Mouse (Mus musculus): ENCODE measurements around the gene Gm21897.
"Not testable (repeated sequence)": the region's sequence is repeated elsewhere in the genome, so short reads cannot be mapped to it uniquely, and the experiment has no call there.

Gm21897 gene

GRCm38 (mm10) chr16:15317158-15317557, at the start of gene Gm21897:
TSS of gene Gm21897 (plus strand) at chr16:15317458.
- not testable (repeated sequence) for DNase-seq (ENCODE audit: low spot score)

- no peak for DNase-seq (ENCODE audit: low spot score)
Measured at GRCm38 (mm10) chr16:15272291-15272690, 45.0 kb upstream of the Gm21897 start.

- no peak for DNase-seq (ENCODE audit: low spot score)
Measured at GRCm38 (mm10) chr16:15277461-15277860, 39.8 kb upstream of the Gm21897 start.

GRCm38 (mm10) chr16:15293041-15293440, 24.2 kb upstream of the Gm21897 start:
- no peak for DNase-seq (ENCODE audit: low spot score)

- no peak for DNase-seq (ENCODE audit: low spot score)
Measured at GRCm38 (mm10) chr16:15294289-15294688, 23.0 kb upstream of the Gm21897 start.

- DNase-seq (ENCODE audit: low spot score), result no peak
Measured at GRCm38 (mm10) chr16:15294911-15295659, 22.2 kb upstream of the Gm21897 start.

GRCm38 (mm10) chr16:15334526-15334925, 17.3 kb downstream of the Gm21897 start:
- no peak for DNase-seq (ENCODE audit: low spot score)

GRCm38 (mm10) chr16:15339051-15339450, 21.8 kb downstream of the Gm21897 start:
- no peak for DNase-seq (ENCODE audit: low spot score)

GRCm38 (mm10) chr16:15346045-15346444, 28.8 kb downstream of the Gm21897 start:
- no peak for DNase-seq (ENCODE audit: low spot score)

GRCm38 (mm10) chr16:15349381-15349780, 32.1 kb downstream of the Gm21897 start:
- no peak for DNase-seq (ENCODE audit: low spot score)

- no peak for DNase-seq (ENCODE audit: low spot score)
Measured at GRCm38 (mm10) chr16:15351301-15351700, 34.0 kb downstream of the Gm21897 start.

GRCm38 (mm10) chr16:15352320-15352719, 35.1 kb downstream of the Gm21897 start:
- no peak for DNase-seq (ENCODE audit: low spot score)

GRCm38 (mm10) chr16:15354901-15355300, 37.6 kb downstream of the Gm21897 start:
- DNase-seq (ENCODE audit: low spot score), result no peak

GRCm38 (mm10) chr16:15355339-15355738, 38.1 kb downstream of the Gm21897 start:
- DNase-seq (ENCODE audit: low spot score), result no peak

GRCm38 (mm10) chr16:15357766-15358165, 40.5 kb downstream of the Gm21897 start:
- no peak for DNase-seq (ENCODE audit: low spot score)

- DNase-seq (ENCODE audit: low spot score), result no peak
Measured at GRCm38 (mm10) chr16:15359110-15359782, 42.0 kb downstream of the Gm21897 start.

GRCm38 (mm10) chr16:15360825-15361224, 43.6 kb downstream of the Gm21897 start:
- DNase-seq (ENCODE audit: low spot score), result no peak

All from ovary, adult 18-20 months (tissue).